Comparison of ENCODE assay signal across 9 mouse cellular contexts in the genomic region with DNA sequence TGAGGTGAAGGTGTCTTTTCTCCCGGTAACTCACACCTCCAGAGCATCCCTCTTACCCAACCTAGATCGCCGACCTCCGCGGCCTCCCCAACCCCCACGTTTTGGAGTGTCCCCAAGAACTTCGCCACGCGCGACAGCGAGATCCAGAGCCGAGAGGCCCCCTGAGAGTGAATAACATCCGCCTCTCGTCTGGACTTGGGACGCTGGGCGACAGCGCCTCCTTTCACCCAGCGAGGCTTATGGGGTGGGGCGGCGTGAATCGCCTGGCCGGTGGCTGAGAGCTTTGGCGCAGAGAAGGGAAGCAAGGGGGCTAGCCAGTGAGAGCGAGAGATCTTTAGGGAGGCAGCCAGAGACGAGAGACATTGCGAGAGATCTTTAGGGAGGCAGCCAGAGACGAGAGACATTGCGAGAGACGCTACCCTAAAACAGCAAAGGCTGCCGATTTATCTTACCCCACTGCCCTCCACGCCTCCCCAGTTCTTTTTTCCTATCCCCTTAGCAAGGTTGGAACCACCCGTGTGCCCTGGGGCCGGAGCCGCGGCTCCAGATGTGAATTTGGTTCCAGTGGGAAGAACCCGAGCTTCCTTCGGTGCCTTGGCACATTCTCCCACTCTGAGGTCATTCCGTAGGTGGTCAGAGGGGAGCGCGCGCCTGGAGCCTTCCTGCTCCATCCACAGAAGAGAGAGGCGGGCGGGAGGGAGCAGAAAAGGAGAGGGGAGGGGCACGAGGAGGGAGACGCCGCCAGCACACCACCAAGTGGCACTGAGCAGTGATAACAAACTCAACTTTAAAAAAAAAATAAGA. TPM values are rescaled to one million over a fixed set of nuclear protein-coding genes. Genes with fewer than 3 reads are reported as not detected.
A peak's percentile ranks its signal among the peaks of the same experiment; 100 is the strongest.
DNase-seq lines count a peak whose midpoint lies in the region; ATAC-seq and TF ChIP-seq lines count a peak whose summit lies in the region.
"Had no signal": no experiment of that assay in that cellular context is flagged by ENCODE, and none has a peak within 500 bp of the region (broad histone marks: within the 10 kb centered on the region; RNA-seq: fewer than 3 reads in every experiment).

No protein-coding gene starts in this region.

- peaks cover 17% of the 10 kb centered on the region for H3K4me1 ChIP-seq in hindbrain, postnatal 0 days (ENCODE audit: insufficient read depth, low read length)
- H3K4me1 ChIP-seq in midbrain, embryonic 11.5 days (ENCODE audit: control insufficient read depth, insufficient read depth, low read length) = peaks cover 23% of the 10 kb centered on the region
- H3K4me1 ChIP-seq in small intestine, adult 2 months (ENCODE audit: control insufficient read depth, insufficient read depth, insufficient read length, low read length) = peaks cover 22% of the 10 kb centered on the region

- peak; percentile 8 for ATAC-seq in hindbrain, postnatal 0 days
- peak; percentile 25; the same call in 1 of the 2 replicates for ATAC-seq in midbrain, embryonic 11.5 days (ENCODE audit: low FRiP score)

- TF ChIP-seq POLR2A in small intestine, adult 2 months (IDR thresholded peaks at IDR 0.05; ENCODE audit: low read depth, low read length) = no peak

- H3K27me3 ChIP-seq in hindbrain, postnatal 0 days (ENCODE audit: insufficient read depth, low read length) = no peaks in the 10 kb centered on the region
- H3K27me3 ChIP-seq in midbrain, embryonic 11.5 days (ENCODE audit: control insufficient read depth, insufficient read depth, low read length) = peaks cover 7% of the 10 kb centered on the region; the same call in 1 of the 2 replicates
- H3K27me3 ChIP-seq in small intestine, adult 2 months (ENCODE audit: control insufficient read depth, insufficient read depth, low read length) = no peaks in the 10 kb centered on the region

- peak overlapping the region; percentile 63 for H3K9ac ChIP-seq in hindbrain, postnatal 0 days (replicated peaks; ENCODE audit: low read length)
- peak overlapping the region; percentile 77 for H3K9ac ChIP-seq in midbrain, embryonic 11.5 days (ENCODE audit: low read length)

- DNase-seq in left cerebral cortex, adult 2 months (ENCODE audit: extremely low spot score in 1 of 2, low spot score in 2 of 2) = peak; percentile 62 to 65
- no peak for DNase-seq in left cerebral cortex, adult 8-10 months (ENCODE audit: low spot score in 2 of 2)
- peak; percentile 43 to 61 for DNase-seq in cerebellum, postnatal 4 days (ENCODE audit: low spot score in 2 of 2)
- DNase-seq in gastrocnemius, postnatal 10 days = peak; percentile 75
- DNase-seq in hindbrain, postnatal 0 days (ENCODE audit: low spot score) = peak; percentile 80
- DNase-seq in left cerebral cortex, postnatal 4 days = peak; percentile 74
- DNase-seq in midbrain, embryonic 11.5 days (ENCODE audit: low spot score, missing footprints) = peak; percentile 97

- intact Hi-C loops in left cerebral cortex, adult 2 months (cut with DNase I) = loop anchor here (1.0 to 5.0 kb wide), 4 partner anchors 142 to 324 kb away; no protein-coding TSS in a partner anchor
- intact Hi-C loops in left cerebral cortex, postnatal 4 days (cut with DNase I) = loop anchor here (5.0 to 10.0 kb wide), 3 partner anchors 122 to 244 kb away; no protein-coding TSS in a partner anchor

- H3K4me2 ChIP-seq in hindbrain, postnatal 0 days (ENCODE audit: low read depth, low read length) = peak overlapping the region; percentile 77
- peak overlapping the region; percentile 98 for H3K4me2 ChIP-seq in midbrain, embryonic 11.5 days

- H3K27ac ChIP-seq in left cerebral cortex, adult 2 months = peak overlapping the region; percentile 97
- peak overlapping the region; percentile 82 for H3K27ac ChIP-seq in hindbrain, postnatal 0 days
- H3K27ac ChIP-seq in midbrain, embryonic 11.5 days (ENCODE audit: low read depth, low read length) = peak overlapping the region; percentile 71
- H3K27ac ChIP-seq in small intestine, adult 2 months (ENCODE audit: insufficient read depth, low read depth, low read length) = peak overlapping the region; percentile 76

- WGBS in hindbrain, postnatal 0 days = under 1% methylated on average over 46 of the region's 46 CpGs
- under 1% methylated on average over 46 of the region's 46 CpGs for WGBS in midbrain, embryonic 11.5 days
- WGBS in small intestine, adult 2 months = 1% methylated on average over 46 of the region's 46 CpGs

- no peaks in the 10 kb centered on the region for H3K36me3 ChIP-seq in hindbrain, postnatal 0 days (ENCODE audit: insufficient read depth, low read length)
- no peaks in the 10 kb centered on the region for H3K36me3 ChIP-seq in midbrain, embryonic 11.5 days (ENCODE audit: control insufficient read depth, insufficient read depth, low read length)
- H3K36me3 ChIP-seq in small intestine, adult 2 months (ENCODE audit: control insufficient read depth, insufficient read depth, low read length) = no peaks in the 10 kb centered on the region
- H3K36me3 ChIP-seq: G1E had no signal

- H3K9me3 ChIP-seq in hindbrain, postnatal 0 days (ENCODE audit: low read length) = no peaks in the 10 kb centered on the region
- H3K9me3 ChIP-seq in midbrain, embryonic 11.5 days (ENCODE audit: control insufficient read depth, low read length) = no peaks in the 10 kb centered on the region

- peak overlapping the region; percentile 56 for H3K4me3 ChIP-seq in left cerebral cortex, adult 2 months
- peak overlapping the region; percentile 80 for H3K4me3 ChIP-seq in hindbrain, postnatal 0 days (ENCODE audit: low read length)
- H3K4me3 ChIP-seq in midbrain, embryonic 11.5 days (ENCODE audit: low read depth, low read length) = peak overlapping the region; percentile 43
- H3K4me3 ChIP-seq in small intestine, adult 2 months (ENCODE audit: low read depth, low read length) = peak overlapping the region; percentile 61

- TF ChIP-seq CTCF in left cerebral cortex, adult 2 months (IDR thresholded peaks at IDR 0.05) = peak; percentile 20
- peak; percentile 44 for TF ChIP-seq CTCF in hindbrain, postnatal 0 days (IDR thresholded peaks at IDR 0.05; ENCODE audit: low read depth)
- no peak for TF ChIP-seq CTCF in small intestine, adult 2 months (IDR thresholded peaks at IDR 0.05; ENCODE audit: extremely low read depth, insufficient read length, insufficient replicate concordance, low read depth, low read length)

RNA-seq across cellular contexts. Expression of a gene that starts 3.7 kb away (rescaled TPM):
- total RNA-seq in left cerebral cortex, adult 2 months (2021) = 10 to 100 TPM; 20.9 to 25.3 TPM
- 10 to 100 TPM; 18.3 to 21.6 (median 19.8) TPM for total RNA-seq in left cerebral cortex, adult 8-10 months (2022)
- 1 to 10 TPM; 4.8 to 7.4 TPM for total RNA-seq in gastrocnemius, postnatal 10 days (2021)
- 26.5 and 30.2 TPM in 2 replicates for total RNA-seq in hindbrain, postnatal 0 days (2014; rRNA removed)
- 2.4 and 2.8 TPM in 2 replicates for polyA plus RNA-seq in hindbrain, postnatal 0 days (2015; fragmentation: Nextera tagmentation; extraction: Ambion mirVana)
- total RNA-seq in left cerebral cortex, postnatal 4 days (2021) = 10 to 100 TPM; 10.8 to 13.2 TPM
- 4.9 and 5.0 TPM in 2 replicates for polyA plus RNA-seq in midbrain, embryonic 11.5 days (2014; fragmentation: Nextera tagmentation; extraction: Ambion mirVana)
- polyA plus RNA-seq in small intestine, adult 2 months (2012; rRNA removed) = 11.5 and 13.4 TPM in 2 replicates
- total RNA-seq: G1E had no signal
- polyA plus RNA-seq: G1E had no signal

RNA-seq across cellular contexts. Expression of a gene that starts 54.5 kb away (rescaled TPM):
- total RNA-seq in left cerebral cortex, adult 2 months (2021) = 100 to 1,000 TPM; 177 to 178 TPM
- total RNA-seq in left cerebral cortex, adult 8-10 months (2022) = 100 to 1,000 TPM; 174 to 191 (median 186) TPM
- total RNA-seq in gastrocnemius, postnatal 10 days (2021) = 100 to 1,000 TPM in 1 of 2 experiments, 10 to 100 TPM in 1; 95.1 to 101 TPM
- total RNA-seq in hindbrain, postnatal 0 days (2014; rRNA removed) = 140 and 156 TPM in 2 replicates
- polyA plus RNA-seq in hindbrain, postnatal 0 days (2015; fragmentation: Nextera tagmentation; extraction: Ambion mirVana) = 133 and 138 TPM in 2 replicates
- total RNA-seq in left cerebral cortex, postnatal 4 days (2021) = 100 to 1,000 TPM; 145 to 153 TPM
- polyA plus RNA-seq in midbrain, embryonic 11.5 days (2014; fragmentation: Nextera tagmentation; extraction: Ambion mirVana) = 50.7 and 54.3 TPM in 2 replicates
- polyA plus RNA-seq in small intestine, adult 2 months (2012; rRNA removed) = 55.4 and 102 TPM in 2 replicates

RNA-seq across cellular contexts. Expression of a gene that starts 54.7 kb away (rescaled TPM):
- total RNA-seq in left cerebral cortex, adult 2 months (2021) = 10 to 100 TPM; 56.5 to 58.2 TPM
- total RNA-seq in left cerebral cortex, adult 8-10 months (2022) = 10 to 100 TPM; 52.0 to 65.8 (median 62.6) TPM
- 100 to 1,000 TPM; 228 to 262 TPM for total RNA-seq in gastrocnemius, postnatal 10 days (2021)
- 49.3 and 51.5 TPM in 2 replicates for total RNA-seq in hindbrain, postnatal 0 days (2014; rRNA removed)
- polyA plus RNA-seq in hindbrain, postnatal 0 days (2015; fragmentation: Nextera tagmentation; extraction: Ambion mirVana) = 26.0 and 27.6 TPM in 2 replicates
- total RNA-seq in left cerebral cortex, postnatal 4 days (2021) = 10 to 100 TPM; 33.2 to 33.3 TPM
- 23.7 and 24.2 TPM in 2 replicates for polyA plus RNA-seq in midbrain, embryonic 11.5 days (2014; fragmentation: Nextera tagmentation; extraction: Ambion mirVana)
- polyA plus RNA-seq in small intestine, adult 2 months (2012; rRNA removed) = 77.8 and 176 TPM in 2 replicates

Comparison
In these comparisons a context has a peak if more than half of its experiments do, and no peak if none do; other contexts are left out.
1. DNase-seq: peak in left cerebral cortex, adult 2 months (2 of 2), cerebellum, postnatal 4 days (2 of 2), gastrocnemius, postnatal 10 days (single experiment), hindbrain, postnatal 0 days (single experiment), left cerebral cortex, postnatal 4 days (single experiment) and midbrain, embryonic 11.5 days (single experiment); none in left cerebral cortex, adult 8-10 months (0 of 2).
2. Peak in every context shown above with its lines, with median percentiles within 50 percentile points of each other: H3K27ac ChIP-seq and H3K4me3 ChIP-seq.